Mouse (Mus musculus): Measurements from ENCODE around the gene Dync1li1.

Gene Dync1li1

DNA sequence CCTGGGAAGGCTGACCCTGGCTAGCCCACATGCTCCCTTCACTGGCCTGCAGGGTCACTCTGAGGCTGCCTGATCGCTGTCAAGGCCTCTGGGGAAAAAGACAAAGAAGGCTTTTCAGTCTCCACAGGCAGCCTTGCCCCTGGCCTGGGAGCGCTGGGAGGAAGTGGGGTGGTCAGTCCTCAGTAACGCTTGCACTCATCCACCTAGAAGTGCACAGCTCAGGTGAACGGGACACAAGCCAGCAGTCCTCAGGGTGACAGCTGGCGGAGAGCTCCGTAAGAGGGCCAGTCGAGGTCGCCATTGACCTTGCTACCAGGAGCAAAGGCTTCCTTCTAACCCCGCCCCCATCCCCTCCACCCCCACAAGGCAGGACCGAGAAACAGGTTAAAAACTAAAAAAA lies 79.5 kb downstream of the Dync1li1 start:
- no peak for DNase-seq (ENCODE audit: low spot score in 2 of 2)

DNA sequence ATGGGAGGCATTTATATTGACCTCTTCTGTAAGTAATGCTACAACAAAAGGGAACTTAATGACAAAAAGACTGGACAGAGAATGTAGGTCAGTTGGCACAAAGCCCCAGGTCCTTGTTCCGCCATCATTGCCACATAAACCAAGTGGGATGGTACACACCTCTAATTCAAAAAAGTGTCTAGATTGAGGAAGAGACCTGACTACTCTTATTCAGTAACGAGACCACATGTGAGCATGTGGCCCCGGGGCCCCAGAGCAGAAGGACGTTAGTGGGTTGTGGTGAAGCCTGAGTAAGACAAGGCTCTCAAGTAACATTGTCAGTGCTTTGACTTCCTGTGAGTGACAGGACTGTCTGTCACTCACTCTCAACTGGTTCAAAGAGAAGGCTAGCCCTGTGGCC lies 81.6 kb downstream of the Dync1li1 start:
- no peak for DNase-seq (ENCODE audit: low spot score in 2 of 2)

DNA sequence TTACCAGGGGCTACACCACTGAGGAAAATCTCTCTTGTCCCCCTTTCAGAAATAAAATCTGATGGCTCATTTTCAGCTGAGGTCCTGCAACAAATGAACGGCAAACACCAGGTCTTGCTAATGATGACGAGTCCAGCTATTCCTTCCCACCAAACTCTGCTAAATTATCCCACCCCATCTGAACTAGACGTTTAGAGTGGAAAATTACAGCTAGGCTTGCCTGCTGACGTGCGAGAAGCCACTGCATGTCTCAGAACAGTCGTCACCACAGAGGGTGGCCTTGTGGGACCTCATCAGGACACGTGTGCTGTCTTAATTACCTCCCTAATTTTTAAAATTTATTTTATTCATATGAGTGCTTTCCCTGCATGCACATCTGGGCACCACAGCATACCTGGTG lies 83.0 kb downstream of the Dync1li1 start:
- no peak for DNase-seq (ENCODE audit: low spot score in 2 of 2)

Data from heart, adult 9 months (tissue).